In the genomic region with DNA sequence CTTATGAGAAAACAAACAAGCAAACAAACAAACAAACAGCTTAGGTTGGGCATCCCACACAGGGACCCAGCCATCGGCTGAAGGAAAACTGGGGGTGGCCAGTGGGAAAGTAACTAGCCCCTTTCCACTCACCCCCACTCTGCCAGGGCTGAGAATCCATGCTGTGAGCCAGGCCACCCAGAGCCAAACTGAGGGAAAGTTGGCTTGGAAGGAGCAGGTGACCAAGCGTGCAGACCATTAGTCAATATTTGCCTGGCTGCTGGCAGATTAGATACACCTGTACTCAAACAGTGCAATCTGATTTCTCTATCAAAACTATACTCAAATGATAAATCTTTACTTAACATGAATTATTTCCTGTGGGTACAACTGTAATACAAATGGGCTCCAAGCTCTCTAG, we compare ENCODE assay signal across 26 mouse cellular contexts. TPM values are rescaled to one million over a fixed set of nuclear protein-coding genes. Genes with fewer than 3 reads are reported as not detected.
DNase-seq lines count a peak whose midpoint lies in the region; ATAC-seq and TF ChIP-seq lines count a peak whose summit lies in the region.
"Had no signal": no experiment of that assay in that cellular context is flagged by ENCODE, and none has a peak within 500 bp of the region (broad histone marks: within the 10 kb centered on the region; RNA-seq: fewer than 3 reads in every experiment).

No protein-coding gene starts in this region.

- ATAC-seq in intestine, embryonic 16.5 days, result no peak
- ATAC-seq in intestine, postnatal 0 days, result no peak
- ATAC-seq in stomach, embryonic 14.5 days (ENCODE audit: insufficient number of reproducible peaks, insufficient read depth, low FRiP score, low read depth), result no peak
- no peak for ATAC-seq in stomach, postnatal 0 days (ENCODE audit: low FRiP score, low TSS enrichment)
- no peak for ATAC-seq in kidney, embryonic 15.5 days (replicated peaks; ENCODE audit: low FRiP score)
- no peak for ATAC-seq in stomach, embryonic 16.5 days (ENCODE audit: insufficient read depth, low FRiP score)

- WGBS in intestine, embryonic 16.5 days, result 50% methylated on average over 2 of the region's 2 CpGs
- WGBS in intestine, postnatal 0 days, result 36% methylated on average over 2 of the region's 2 CpGs
- 38% methylated on average over 2 of the region's 2 CpGs for WGBS in stomach, embryonic 14.5 days
- 31% methylated on average over 2 of the region's 2 CpGs for WGBS in stomach, postnatal 0 days
- WGBS in kidney, embryonic 15.5 days, result 30% methylated on average over 2 of the region's 2 CpGs
- WGBS in stomach, embryonic 16.5 days, result 27% methylated on average over 2 of the region's 2 CpGs

- no peak overlapping the region for H3K4me2 ChIP-seq in intestine, embryonic 16.5 days (ENCODE audit: low read depth, low read length)
- no peak overlapping the region for H3K4me2 ChIP-seq in intestine, postnatal 0 days (replicated peaks; ENCODE audit: low read depth)
- no peak overlapping the region for H3K4me2 ChIP-seq in stomach, embryonic 14.5 days (replicated peaks; ENCODE audit: low read depth, low read length)
- H3K4me2 ChIP-seq in stomach, postnatal 0 days (replicated peaks; ENCODE audit: low read depth), result no peak overlapping the region
- peak overlapping the region; percentile 7; the same call in 1 of the 2 replicates for H3K4me2 ChIP-seq in kidney, embryonic 15.5 days
- H3K4me2 ChIP-seq in stomach, embryonic 16.5 days (ENCODE audit: low read depth, low read length), result no peak overlapping the region
- H3K4me2 ChIP-seq: embryonic facial prominence, embryonic 15.5 days; forebrain, embryonic 12.5 days; heart, embryonic 15.5 days; limb, embryonic 13.5 days; liver, embryonic 13.5 days; midbrain, embryonic 12.5 days had no signal

- no peak for TF ChIP-seq CTCF in intestine, postnatal 0 days (IDR thresholded peaks at IDR 0.05; ENCODE audit: low read depth)
- no peak for TF ChIP-seq CTCF in stomach, postnatal 0 days (IDR thresholded peaks at IDR 0.05; ENCODE audit: low read depth)

- H3K4me1 ChIP-seq in intestine, embryonic 16.5 days (ENCODE audit: control insufficient read depth, insufficient read depth, low read length), result peaks cover 58% of the 10 kb centered on the region
- H3K4me1 ChIP-seq in intestine, postnatal 0 days (replicated peaks; ENCODE audit: control insufficient read depth, insufficient read depth, low read length), result 0 out of 2 replicates have a peak, but pooled peaks cover 3% of the 10 kb centered on the region
- H3K4me1 ChIP-seq in stomach, embryonic 14.5 days (ENCODE audit: control insufficient read depth, insufficient read depth, low read length), result peaks cover 63% of the 10 kb centered on the region
- H3K4me1 ChIP-seq in stomach, postnatal 0 days (replicated peaks; ENCODE audit: control insufficient read depth, insufficient read depth), result no peaks in the 10 kb centered on the region; the same call in 1 of the 2 replicates
- H3K4me1 ChIP-seq in kidney, embryonic 15.5 days, result peaks cover 99% of the 10 kb centered on the region
- peaks cover 42% of the 10 kb centered on the region for H3K4me1 ChIP-seq in stomach, embryonic 16.5 days (ENCODE audit: control insufficient read depth, insufficient read depth, low read length)
- H3K4me1 ChIP-seq: embryonic facial prominence, embryonic 15.5 days; forebrain, embryonic 12.5 days; midbrain, embryonic 12.5 days had no signal

- no peaks in the 10 kb centered on the region for H3K36me3 ChIP-seq in intestine, embryonic 16.5 days (ENCODE audit: control insufficient read depth, insufficient read depth, low read length)
- H3K36me3 ChIP-seq in intestine, postnatal 0 days (ENCODE audit: control insufficient read depth, insufficient read depth), result no peaks in the 10 kb centered on the region
- peaks cover 5% of the 10 kb centered on the region; the same call in 1 of the 2 replicates for H3K36me3 ChIP-seq in stomach, embryonic 14.5 days (ENCODE audit: control insufficient read depth, insufficient read depth, low read length)
- H3K36me3 ChIP-seq in stomach, postnatal 0 days (ENCODE audit: control insufficient read depth, insufficient read depth, low read length), result no peaks in the 10 kb centered on the region
- H3K36me3 ChIP-seq in kidney, embryonic 15.5 days, result 0 out of 2 replicates have a peak, but pooled peaks cover 10% of the 10 kb centered on the region
- H3K36me3 ChIP-seq in stomach, embryonic 16.5 days (ENCODE audit: control insufficient read depth, insufficient read depth, low read length), result no peaks in the 10 kb centered on the region
- H3K36me3 ChIP-seq: embryonic facial prominence, embryonic 15.5 days; forebrain, embryonic 12.5 days; heart, embryonic 15.5 days; limb, embryonic 13.5 days; liver, embryonic 13.5 days; midbrain, embryonic 12.5 days had no signal

- H3K9ac ChIP-seq in intestine, embryonic 16.5 days (ENCODE audit: low read depth, low read length), result 0 out of 2 replicates have a peak overlapping the region, but pooled peaks have one; percentile 79
- H3K9ac ChIP-seq in intestine, postnatal 0 days (ENCODE audit: low read depth, low read length), result no peak overlapping the region
- no peak overlapping the region for H3K9ac ChIP-seq in stomach, embryonic 14.5 days (replicated peaks; ENCODE audit: low read depth, low read length)
- no peak overlapping the region for H3K9ac ChIP-seq in stomach, postnatal 0 days (ENCODE audit: low read length)
- no peak overlapping the region for H3K9ac ChIP-seq in kidney, embryonic 15.5 days
- H3K9ac ChIP-seq in stomach, embryonic 16.5 days (ENCODE audit: low read length), result no peak overlapping the region
- H3K9ac ChIP-seq: embryonic facial prominence, embryonic 15.5 days; forebrain, embryonic 12.5 days; heart, embryonic 15.5 days; limb, embryonic 13.5 days; liver, embryonic 13.5 days; midbrain, embryonic 12.5 days had no signal

- no peak for TF ChIP-seq EP300 in stomach, postnatal 0 days (optimal IDR thresholded peaks at IDR 0.05)

- peaks cover 8% of the 10 kb centered on the region for H3K27me3 ChIP-seq in intestine, embryonic 16.5 days (replicated peaks; ENCODE audit: control insufficient read depth, insufficient read depth, low read length)
- peaks cover 16% of the 10 kb centered on the region; the same call in 1 of the 2 replicates for H3K27me3 ChIP-seq in intestine, postnatal 0 days (replicated peaks; ENCODE audit: control insufficient read depth, insufficient read depth, low read length)
- no peaks in the 10 kb centered on the region for H3K27me3 ChIP-seq in stomach, embryonic 14.5 days (ENCODE audit: control insufficient read depth, insufficient read depth, low read length)
- H3K27me3 ChIP-seq in stomach, postnatal 0 days (ENCODE audit: control insufficient read depth, insufficient read depth, low read length), result peaks cover 2% of the 10 kb centered on the region; the same call in 1 of the 2 replicates
- no peaks in the 10 kb centered on the region for H3K27me3 ChIP-seq in kidney, embryonic 15.5 days
- no peaks in the 10 kb centered on the region for H3K27me3 ChIP-seq in stomach, embryonic 16.5 days (ENCODE audit: control insufficient read depth, insufficient read depth, low read length)

- no peak for DNase-seq in stomach, postnatal 0 days (ENCODE audit: low spot score)
- no peak for DNase-seq in right cerebral cortex, adult 18-20 months
- DNase-seq in adrenal gland, postnatal 14 days, result no peak
- DNase-seq: cerebellum, adult 2 months; cerebellum, postnatal 36 days; gastrocnemius, postnatal 25 days; liver, embryonic 13.5 days; right cerebral cortex, postnatal 25 days; thymus, postnatal 14 days had no signal

- H3K4me3 ChIP-seq in intestine, embryonic 16.5 days (ENCODE audit: low read length), result no peak overlapping the region
- H3K4me3 ChIP-seq in intestine, postnatal 0 days (ENCODE audit: low read depth, low read length), result no peak overlapping the region
- H3K4me3 ChIP-seq in stomach, embryonic 14.5 days (ENCODE audit: low read depth, low read length), result no peak overlapping the region
- no peak overlapping the region for H3K4me3 ChIP-seq in stomach, postnatal 0 days (ENCODE audit: low read depth, low read length)
- H3K4me3 ChIP-seq in kidney, embryonic 15.5 days (replicated peaks), result no peak overlapping the region
- H3K4me3 ChIP-seq in stomach, embryonic 16.5 days (replicated peaks; ENCODE audit: low read length), result no peak overlapping the region
- H3K4me3 ChIP-seq: embryonic facial prominence, embryonic 15.5 days; forebrain, embryonic 12.5 days; heart, embryonic 15.5 days; limb, embryonic 13.5 days; liver, embryonic 13.5 days; midbrain, embryonic 12.5 days had no signal

- no peak overlapping the region for H3K27ac ChIP-seq in intestine, embryonic 16.5 days (ENCODE audit: low read length)
- no peak overlapping the region for H3K27ac ChIP-seq in intestine, postnatal 0 days (ENCODE audit: low read depth, low read length)
- H3K27ac ChIP-seq in stomach, embryonic 14.5 days (ENCODE audit: low read length), result peak overlapping the region; percentile 98
- H3K27ac ChIP-seq in stomach, postnatal 0 days (replicated peaks), result no peak overlapping the region
- peak overlapping the region; percentile 98 for H3K27ac ChIP-seq in kidney, embryonic 15.5 days
- H3K27ac ChIP-seq in stomach, embryonic 16.5 days (ENCODE audit: low read length), result peak overlapping the region; percentile 98
- H3K27ac ChIP-seq: embryonic facial prominence, embryonic 15.5 days; forebrain, embryonic 12.5 days; heart, embryonic 15.5 days; limb, embryonic 13.5 days; liver, embryonic 13.5 days; midbrain, embryonic 12.5 days had no signal

- no peaks in the 10 kb centered on the region for H3K9me3 ChIP-seq in intestine, embryonic 16.5 days (ENCODE audit: control insufficient read depth, low read length)
- H3K9me3 ChIP-seq in intestine, postnatal 0 days (ENCODE audit: control insufficient read depth), result no peaks in the 10 kb centered on the region
- no peaks in the 10 kb centered on the region for H3K9me3 ChIP-seq in stomach, embryonic 14.5 days (ENCODE audit: control insufficient read depth, low read depth, low read length)
- H3K9me3 ChIP-seq in stomach, postnatal 0 days (ENCODE audit: control insufficient read depth, low read length), result no peaks in the 10 kb centered on the region
- no peaks in the 10 kb centered on the region for H3K9me3 ChIP-seq in kidney, embryonic 15.5 days (replicated peaks)
- H3K9me3 ChIP-seq in stomach, embryonic 16.5 days (replicated peaks; ENCODE audit: control insufficient read depth, low read length), result no peaks in the 10 kb centered on the region
- H3K9me3 ChIP-seq: embryonic facial prominence, embryonic 15.5 days; forebrain, embryonic 12.5 days; heart, embryonic 15.5 days; limb, embryonic 13.5 days; liver, embryonic 13.5 days; midbrain, embryonic 12.5 days had no signal

RNA-seq across cellular contexts. Expression of a gene that starts 4.7 kb away (rescaled TPM):
- 1.5 TPM in 2 replicates for polyA plus RNA-seq in intestine, embryonic 16.5 days (2015; fragmentation: Nextera tagmentation; extraction: Ambion mirVana)
- polyA plus RNA-seq in intestine, postnatal 0 days (2015; fragmentation: Nextera tagmentation; extraction: Ambion mirVana), result 0.61 and 0.97 TPM in 2 replicates
- 4.4 and 4.7 TPM in 2 replicates for polyA plus RNA-seq in stomach, embryonic 14.5 days (2014; fragmentation: Nextera tagmentation; extraction: Ambion mirVana)
- 0.90 and 0.99 TPM in 2 replicates for polyA plus RNA-seq in stomach, postnatal 0 days (2015; fragmentation: Nextera tagmentation; extraction: Ambion mirVana)
- 2.1 and 2.4 TPM in 2 replicates for polyA plus RNA-seq in kidney, embryonic 15.5 days (2015; fragmentation: Nextera tagmentation; extraction: Ambion mirVana)
- polyA plus RNA-seq in stomach, embryonic 16.5 days (2015; fragmentation: Nextera tagmentation; extraction: Ambion mirVana), result 2.1 and 2.6 TPM in 2 replicates
- total RNA-seq in adrenal gland, postnatal 14 days (2021), result 0.45 and 0.63 TPM in 2 replicates
- total RNA-seq: gastrocnemius, postnatal 25 days; hematopoietic stem cell, adult 5-6 weeks; layer of hippocampus, postnatal 25 days; left cerebral cortex, postnatal 10 days; megakaryocyte progenitor cell, adult 5-6 weeks; monocyte, adult 5-6 weeks; neutrophil, adult 5-6 weeks had no signal
- polyA plus RNA-seq: embryonic facial prominence, embryonic 15.5 days; forebrain, embryonic 12.5 days; midbrain, embryonic 12.5 days; spleen, adult 2 months had no signal

RNA-seq across cellular contexts. Expression of a gene that starts 9.5 kb away (rescaled TPM):
- polyA plus RNA-seq in intestine, embryonic 16.5 days (2015; fragmentation: Nextera tagmentation; extraction: Ambion mirVana), result 1.7 and 2.4 TPM in 2 replicates
- polyA plus RNA-seq in intestine, postnatal 0 days (2015; fragmentation: Nextera tagmentation; extraction: Ambion mirVana), result 3.6 and 4.5 TPM in 2 replicates
- polyA plus RNA-seq in stomach, embryonic 14.5 days (2014; fragmentation: Nextera tagmentation; extraction: Ambion mirVana), result 6.7 and 6.8 TPM in 2 replicates
- 2.5 and 2.6 TPM in 2 replicates for polyA plus RNA-seq in stomach, postnatal 0 days (2015; fragmentation: Nextera tagmentation; extraction: Ambion mirVana)
- polyA plus RNA-seq in kidney, embryonic 15.5 days (2015; fragmentation: Nextera tagmentation; extraction: Ambion mirVana), result 1.5 and 1.8 TPM in 2 replicates
- polyA plus RNA-seq in stomach, embryonic 16.5 days (2015; fragmentation: Nextera tagmentation; extraction: Ambion mirVana), result 2.5 and 2.8 TPM in 2 replicates
- 6.4 and 7.3 TPM in 2 replicates for total RNA-seq in adrenal gland, postnatal 14 days (2021)
- total RNA-seq: layer of hippocampus, postnatal 25 days; left cerebral cortex, postnatal 10 days; monocyte, adult 5-6 weeks; neutrophil, adult 5-6 weeks had no signal
- polyA plus RNA-seq: forebrain, embryonic 12.5 days; midbrain, embryonic 12.5 days had no signal

RNA-seq across cellular contexts. Expression of a gene that starts 17.4 kb away (rescaled TPM):
- 5.0 and 5.1 TPM in 2 replicates for polyA plus RNA-seq in intestine, embryonic 16.5 days (2015; fragmentation: Nextera tagmentation; extraction: Ambion mirVana)
- polyA plus RNA-seq in intestine, postnatal 0 days (2015; fragmentation: Nextera tagmentation; extraction: Ambion mirVana), result 3.3 TPM in 2 replicates
- 17.4 and 18.5 TPM in 2 replicates for polyA plus RNA-seq in stomach, embryonic 14.5 days (2014; fragmentation: Nextera tagmentation; extraction: Ambion mirVana)
- 5.1 and 5.3 TPM in 2 replicates for polyA plus RNA-seq in stomach, postnatal 0 days (2015; fragmentation: Nextera tagmentation; extraction: Ambion mirVana)
- polyA plus RNA-seq in kidney, embryonic 15.5 days (2015; fragmentation: Nextera tagmentation; extraction: Ambion mirVana), result 2.2 and 3.6 TPM in 2 replicates
- 7.4 and 8.5 TPM in 2 replicates for polyA plus RNA-seq in stomach, embryonic 16.5 days (2015; fragmentation: Nextera tagmentation; extraction: Ambion mirVana)
- 3.3 and 3.8 TPM in 2 replicates for total RNA-seq in adrenal gland, postnatal 14 days (2021)
- total RNA-seq: layer of hippocampus, postnatal 25 days; left cerebral cortex, postnatal 10 days; monocyte, adult 5-6 weeks; neutrophil, adult 5-6 weeks had no signal
- polyA plus RNA-seq: forebrain, embryonic 12.5 days had no signal

RNA-seq across cellular contexts. Expression of a gene that starts 22.4 kb away (rescaled TPM):
- polyA plus RNA-seq in intestine, embryonic 16.5 days (2015; fragmentation: Nextera tagmentation; extraction: Ambion mirVana), result 15.3 and 15.5 TPM in 2 replicates
- 14.8 and 15.3 TPM in 2 replicates for polyA plus RNA-seq in intestine, postnatal 0 days (2015; fragmentation: Nextera tagmentation; extraction: Ambion mirVana)
- polyA plus RNA-seq in stomach, embryonic 14.5 days (2014; fragmentation: Nextera tagmentation; extraction: Ambion mirVana), result 24.4 and 27.1 TPM in 2 replicates
- polyA plus RNA-seq in stomach, postnatal 0 days (2015; fragmentation: Nextera tagmentation; extraction: Ambion mirVana), result 8.4 and 8.9 TPM in 2 replicates
- polyA plus RNA-seq in kidney, embryonic 15.5 days (2015; fragmentation: Nextera tagmentation; extraction: Ambion mirVana), result 11.0 and 11.5 TPM in 2 replicates
- 8.8 and 11.0 TPM in 2 replicates for polyA plus RNA-seq in stomach, embryonic 16.5 days (2015; fragmentation: Nextera tagmentation; extraction: Ambion mirVana)
- total RNA-seq in adrenal gland, postnatal 14 days (2021), result 25.8 and 26.3 TPM in 2 replicates
- total RNA-seq: layer of hippocampus, postnatal 25 days; left cerebral cortex, postnatal 10 days; monocyte, adult 5-6 weeks; neutrophil, adult 5-6 weeks had no signal
- polyA plus RNA-seq: forebrain, embryonic 12.5 days; midbrain, embryonic 12.5 days had no signal

RNA-seq across cellular contexts. Expression of a gene that starts 23.9 kb away (rescaled TPM):
- 0.72 and 0.88 TPM in 2 replicates for polyA plus RNA-seq in intestine, embryonic 16.5 days (2015; fragmentation: Nextera tagmentation; extraction: Ambion mirVana)
- 0.37 and 0.52 TPM in 2 replicates for polyA plus RNA-seq in intestine, postnatal 0 days (2015; fragmentation: Nextera tagmentation; extraction: Ambion mirVana)
- 2.1 and 3.0 TPM in 2 replicates for polyA plus RNA-seq in stomach, embryonic 14.5 days (2014; fragmentation: Nextera tagmentation; extraction: Ambion mirVana)
- 0.35 and 0.56 TPM in 2 replicates for polyA plus RNA-seq in stomach, postnatal 0 days (2015; fragmentation: Nextera tagmentation; extraction: Ambion mirVana)
- polyA plus RNA-seq in kidney, embryonic 15.5 days (2015; fragmentation: Nextera tagmentation; extraction: Ambion mirVana), result 0.64 and 0.81 TPM in 2 replicates
- polyA plus RNA-seq in stomach, embryonic 16.5 days (2015; fragmentation: Nextera tagmentation; extraction: Ambion mirVana), result 1.4 and 1.5 TPM in 2 replicates
- 0.64 and 1.1 TPM in 2 replicates for total RNA-seq in adrenal gland, postnatal 14 days (2021)
- total RNA-seq: hematopoietic stem cell, adult 5-6 weeks; layer of hippocampus, postnatal 25 days; left cerebral cortex, postnatal 10 days; monocyte, adult 5-6 weeks; neutrophil, adult 5-6 weeks had no signal

Comparison
In these comparisons a context has a peak if more than half of its experiments do, and no peak if none do; other contexts are left out.
1. H3K27ac ChIP-seq: peak in stomach, embryonic 14.5 days (single experiment), kidney, embryonic 15.5 days (single experiment) and stomach, embryonic 16.5 days (single experiment); none in intestine, embryonic 16.5 days (single experiment), intestine, postnatal 0 days (single experiment) and stomach, postnatal 0 days (single experiment).